Mouse (Mus musculus) stomach, embryonic 15.5 days (tissue): Measurements from ENCODE around the gene AI467606. TPM values are rescaled to one million over a fixed set of nuclear protein-coding genes. Genes with fewer than 3 reads are reported as not detected.

ENCODE experiments used
- ATAC-seq: fragments of 200-750 bp; cut with Nextera tagmentation; 2 replicates; pipeline ENCODE4 v1.8.0; 2017; ENCODE audit warnings: low read depth, moderate number of reproducible peaks, moderate TSS enrichment; ENCODE audit not compliant: insufficient read depth, low FRiP score
- H3K27ac ChIP-seq: fragments of 300-500 bp; sonication (generic); 2 replicates; pipeline ENCODE4 v1.5.1; 2015; ENCODE audit warnings: mild to moderate bottlenecking, inconsistent platforms
- H3K27me3 ChIP-seq: fragments of 300-500 bp; sonication (generic); replicated peaks from 2 replicates; pipeline ENCODE4 v1.6.1; 2015; ENCODE audit warnings: inconsistent platforms
- H3K36me3 ChIP-seq: fragments of 300-500 bp; sonication (generic); 2 replicates; pipeline ENCODE4 v1.6.1; 2015; ENCODE audit warnings: inconsistent platforms
- H3K4me1 ChIP-seq: fragments of 300-500 bp; sonication (generic); 2 replicates; pipeline ENCODE4 v1.6.1; 2015; ENCODE audit warnings: inconsistent platforms
- H3K4me2 ChIP-seq: fragments of 300-500 bp; sonication (generic); 2 replicates; pipeline ENCODE4 v1.6.1; 2015; ENCODE audit warnings: mild to moderate bottlenecking, inconsistent platforms
- H3K4me3 ChIP-seq: fragments of 300-500 bp; sonication (generic); replicated peaks from 2 replicates; pipeline ENCODE4 v1.5.1; 2015; ENCODE audit warnings: inconsistent platforms
- H3K9ac ChIP-seq: fragments of 300-500 bp; sonication (generic); 2 replicates; pipeline ENCODE4 v1.6.1; 2015; ENCODE audit warnings: inconsistent platforms
- H3K9me3 ChIP-seq: fragments of 300-500 bp; sonication (generic); 2 replicates; pipeline ENCODE4 v1.6.1; 2016; ENCODE audit warnings: inconsistent platforms
- WGBS: fragments of 180-500 bp; shearing (Covaris S2); methylation state at CpG from one replicate; pipeline ENCODE4 v1.1.7; 2015; 5-methylcytosine and 5-hydroxymethylcytosine counted together
- microRNA-seq: library from miRNA; unstranded; fragments of <30 nt; microRNA quantifications from one replicate; pipeline ENCODE4, GENCODE M21; 2016
- polyA plus RNA-seq: library from polyadenylated mRNA; unstranded; fragments of >200 nt; fragmentation: Nextera tagmentation; extraction: Ambion mirVana; gene quantifications from 2 replicates; pipeline ENCODE4 v1.2.1, GENCODE M21; 2015

The AI467606 gene
- polyA plus RNA-seq, 1 experiment from 2014 or later: 5.0 TPM

- no peak overlapping the region for H3K9ac ChIP-seq
- no peaks in the 10 kb centered on the region for H3K9me3 ChIP-seq
- H3K27me3 ChIP-seq: no peaks in the 10 kb centered on the region
- ATAC-seq: no peak
- no peaks in the 10 kb centered on the region for H3K4me1 ChIP-seq
- no peak overlapping the region for H3K4me3 ChIP-seq
- no peaks in the 10 kb centered on the region for H3K36me3 ChIP-seq
- no peak overlapping the region for H3K4me2 ChIP-seq
- H3K27ac ChIP-seq: no peak overlapping the region
- whole genome bisulfite sequencing: 76% methylated on average over 22 of the region's 22 CpGs
Measured at GRCm38 (mm10) chr7:127136181-127137071, 45.3 kb downstream of the AI467606 start.

GRCm38 (mm10) chr7:127137262-127138017, 46.3 kb downstream of the AI467606 start, which contains the start of gene Spn:
TSS of gene Spn (minus strand) at chr7:127137823.
- peak within 1 kb of the TSS; percentile 10; the same call in 1 of the 2 replicates for H3K4me2 ChIP-seq
- 57% methylated on average over 9 of the region's 9 CpGs for WGBS
- H3K36me3 ChIP-seq: no peaks in the 10 kb centered on the region
- H3K9me3 ChIP-seq: no peaks in the 10 kb centered on the region
- no peak within 1 kb of the TSS for H3K4me3 ChIP-seq
- no peak within 1 kb of the TSS for H3K27ac ChIP-seq
- H3K9ac ChIP-seq: no peak within 1 kb of the TSS
- no peaks in the 10 kb centered on the region for H3K27me3 ChIP-seq
- ATAC-seq: no peak
- H3K4me1 ChIP-seq: no peaks in the 10 kb centered on the region

GRCm38 (mm10) chr7:127139100-127139499, 47.9 kb downstream of the AI467606 start:
- Histone ChIP-seq H3K9ac (no peak overlapping the region), H3K27me3 (no peaks in the 10 kb centered on the region), H3K36me3 (no peaks in the 10 kb centered on the region), H3K27ac (no peak overlapping the region), H3K9me3 (no peaks in the 10 kb centered on the region), H3K4me2 (no peak overlapping the region), H3K4me3 (no peak overlapping the region), H3K4me1 (no peaks in the 10 kb centered on the region)
- 78% methylated on average over 7 of the region's 7 CpGs for WGBS
- no peak for ATAC-seq

- no peaks in the 10 kb centered on the region for H3K4me1 ChIP-seq
- no peak for ATAC-seq
- H3K27ac ChIP-seq: no peak overlapping the region
- no peak overlapping the region for H3K9ac ChIP-seq
- no peak overlapping the region for H3K4me2 ChIP-seq
- no peaks in the 10 kb centered on the region for H3K9me3 ChIP-seq
- no peaks in the 10 kb centered on the region for H3K27me3 ChIP-seq
- H3K4me3 ChIP-seq: no peak overlapping the region
- H3K36me3 ChIP-seq: no peaks in the 10 kb centered on the region
- 51% methylated on average over 5 of the region's 5 CpGs for WGBS
Measured at GRCm38 (mm10) chr7:127139562-127139961, 48.4 kb downstream of the AI467606 start.

- H3K36me3 ChIP-seq: no peaks in the 10 kb centered on the region
- no peak overlapping the region for H3K4me3 ChIP-seq
- ATAC-seq: no peak
- 65% methylated on average over 7 of the region's 7 CpGs for WGBS
- 0 out of 2 replicates have a peak, but pooled peaks cover 3% of the 10 kb centered on the region for H3K4me1 ChIP-seq
- no peak overlapping the region for H3K9ac ChIP-seq
- H3K4me2 ChIP-seq: no peak overlapping the region
- no peaks in the 10 kb centered on the region for H3K27me3 ChIP-seq
- H3K27ac ChIP-seq: no peak overlapping the region
- no peaks in the 10 kb centered on the region for H3K9me3 ChIP-seq
Measured at GRCm38 (mm10) chr7:127140623-127141404, 49.7 kb downstream of the AI467606 start.

GRCm38 (mm10) chr7:127142214-127142613, 51.1 kb downstream of the AI467606 start:
- Histone ChIP-seq H3K4me1 (0 out of 2 replicates have a peak, but pooled peaks cover 3% of the 10 kb centered on the region), H3K4me2 (no peak overlapping the region), H3K4me3 (no peak overlapping the region), H3K9ac (no peak overlapping the region), H3K27ac (no peak overlapping the region), H3K9me3 (no peaks in the 10 kb centered on the region), H3K36me3 (no peaks in the 10 kb centered on the region), H3K27me3 (no peaks in the 10 kb centered on the region)
- 45% methylated on average over 2 of the region's 2 CpGs for WGBS
- ATAC-seq: no peak

- Histone ChIP-seq H3K36me3 (no peaks in the 10 kb centered on the region), H3K27me3 (no peaks in the 10 kb centered on the region), H3K27ac (no peak overlapping the region), H3K9me3 (no peaks in the 10 kb centered on the region), H3K4me2 (no peak overlapping the region), H3K4me3 (no peak overlapping the region), H3K9ac (no peak overlapping the region), H3K4me1 (0 out of 2 replicates have a peak, but pooled peaks cover 3% of the 10 kb centered on the region)
- no peak for ATAC-seq
- WGBS: 85% methylated on average over 4 of the region's 4 CpGs
Measured at GRCm38 (mm10) chr7:127142666-127143065, 51.5 kb downstream of the AI467606 start.

Small RNAs within 50 kb of the gene (microRNA-seq; reads per million reads assigned to microRNA genes)
- not detected for gene Gm44343

Other genes starting within 250 kb of the AI467606 start
- 0.62 and 0.74 TPM in 2 replicates for gene Doc2a, start 243.9 kb upstream of the AI467606 start, polyA plus RNA-seq
- gene Hirip3, start 229.4 kb upstream of the AI467606 start, polyA plus RNA-seq: 28.5 and 28.8 TPM in 2 replicates
- 60.1 and 68.3 TPM in 2 replicates for gene Ino80e, start 229.0 kb upstream of the AI467606 start, polyA plus RNA-seq
- gene Taok2, start 206.7 kb upstream of the AI467606 start, polyA plus RNA-seq: 38.3 and 40.1 TPM in 2 replicates
- gene Tmem219, start 168.4 kb upstream of the AI467606 start, polyA plus RNA-seq: 32.0 and 33.4 TPM in 2 replicates
- 15.0 and 15.1 TPM in 2 replicates for gene Kctd13, start 162.5 kb upstream of the AI467606 start, polyA plus RNA-seq
- gene Asphd1, start 141.8 kb upstream of the AI467606 start, polyA plus RNA-seq: 0.37 and 0.44 TPM in 2 replicates
- 1.5 and 2.3 TPM in 2 replicates for gene Sez6l2, start 140.8 kb upstream of the AI467606 start, polyA plus RNA-seq
- gene Cdipt, start 115.4 kb upstream of the AI467606 start, polyA plus RNA-seq: 113 and 119 TPM in 2 replicates
- gene Cdiptos, start 115.3 kb upstream of the AI467606 start, polyA plus RNA-seq: 2.1 and 2.4 TPM in 2 replicates
- gene Mvp, start 76.7 kb upstream of the AI467606 start, polyA plus RNA-seq: 27.2 and 29.1 TPM in 2 replicates
- gene Pagr1b, start 74.9 kb upstream of the AI467606 start, polyA plus RNA-seq: 1.0 TPM in 1 of 2 replicates, not detected in the other
- gene Pagr1a, start 74.0 kb upstream of the AI467606 start, polyA plus RNA-seq: 33.1 and 62.5 TPM in 2 replicates
- 25.0 and 63.8 TPM in 2 replicates for gene Gm42742, start 70.3 kb upstream of the AI467606 start, polyA plus RNA-seq
- 5.9 and 8.1 TPM in 2 replicates for gene Prrt2, start 70.1 kb upstream of the AI467606 start, polyA plus RNA-seq
- gene Maz, start 64.3 kb upstream of the AI467606 start, polyA plus RNA-seq: 67.7 and 69.7 TPM in 2 replicates
- gene Kif22, start 48.9 kb upstream of the AI467606 start, polyA plus RNA-seq: 93.5 and 101 TPM in 2 replicates
- 14.5 and 34.1 TPM in 2 replicates for gene Zg16, start 4.0 kb upstream of the AI467606 start, polyA plus RNA-seq
- 6.1 and 7.4 TPM in 2 replicates for gene Qprt, start 30.9 kb downstream of the AI467606 start, polyA plus RNA-seq
- gene Spn, start 46.5 kb downstream of the AI467606 start, polyA plus RNA-seq: 0.64 and 1.0 TPM in 2 replicates
- 44.1 and 46.6 TPM in 2 replicates for gene Cd2bp2, start 104.7 kb downstream of the AI467606 start, polyA plus RNA-seq
- 24.3 and 24.4 TPM in 2 replicates for gene Tbc1d10b, start 117.1 kb downstream of the AI467606 start, polyA plus RNA-seq
- gene Mylpf, start 117.5 kb downstream of the AI467606 start, polyA plus RNA-seq: 18.6 and 31.0 TPM in 2 replicates
- 33.9 and 34.8 TPM in 2 replicates for gene Zfp553, start 141.7 kb downstream of the AI467606 start, polyA plus RNA-seq
- 17.7 and 19.2 TPM in 2 replicates for gene Sept1, start 141.8 kb downstream of the AI467606 start, polyA plus RNA-seq
- gene Zfp771, start 152.9 kb downstream of the AI467606 start, polyA plus RNA-seq: 57.9 and 63.1 TPM in 2 replicates
- gene Dctpp1, start 169.3 kb downstream of the AI467606 start, polyA plus RNA-seq: 164 and 181 TPM in 2 replicates
- gene Sephs2, start 182.7 kb downstream of the AI467606 start, polyA plus RNA-seq: 139 and 163 TPM in 2 replicates
- gene Itgal, start 204.9 kb downstream of the AI467606 start, polyA plus RNA-seq: 2.7 TPM in 2 replicates